Mouse (Mus musculus): ENCODE measurements at regions not wholly inside any gene's neighbourhood (a gene's known extent, or its start where the extent isn't known, plus 50 kb on each side); places are given as distances from the start of the nearest gene placed in this dataset.

GRCm38 (mm10) chr17:45924595-45924994 is 107.6 kb downstream of the Vegfa start:
- TF ChIP-seq POLR2A (IDR thresholded peaks at IDR 0.05; ENCODE audit: insufficient read depth, low read depth, low read length) (no peak), CTCF (IDR thresholded peaks at IDR 0.05; ENCODE audit: insufficient read depth, low read depth, low read length) (no peak)
